Mouse (Mus musculus): Measurements from ENCODE around the gene Enpp1.
"Not testable (repeated sequence)": the region's sequence is repeated elsewhere in the genome, so short reads cannot be mapped to it uniquely, and the experiment has no call there.

The Enpp1 gene

DNA sequence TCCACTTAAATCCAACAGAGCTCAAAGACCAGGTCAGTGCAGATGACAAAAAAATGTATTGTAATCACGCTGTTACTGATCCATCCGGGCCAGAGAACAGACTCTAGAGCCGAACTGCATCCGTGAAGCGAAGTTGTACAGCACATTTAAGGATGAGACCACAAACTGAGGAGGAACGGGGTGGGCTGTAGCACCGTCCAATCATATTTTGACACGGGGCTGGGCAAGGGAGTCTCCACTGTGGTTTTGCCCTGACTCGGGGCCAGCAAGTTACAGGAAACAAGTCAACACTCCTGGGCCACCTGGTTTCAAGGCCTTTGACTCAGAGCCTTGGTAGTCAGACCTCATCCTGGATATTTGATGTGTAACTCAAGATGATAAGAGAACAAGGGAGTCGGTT is 76.1 kb downstream of the Enpp1 start:
- peak; percentile 59 for DNase-seq

DNA sequence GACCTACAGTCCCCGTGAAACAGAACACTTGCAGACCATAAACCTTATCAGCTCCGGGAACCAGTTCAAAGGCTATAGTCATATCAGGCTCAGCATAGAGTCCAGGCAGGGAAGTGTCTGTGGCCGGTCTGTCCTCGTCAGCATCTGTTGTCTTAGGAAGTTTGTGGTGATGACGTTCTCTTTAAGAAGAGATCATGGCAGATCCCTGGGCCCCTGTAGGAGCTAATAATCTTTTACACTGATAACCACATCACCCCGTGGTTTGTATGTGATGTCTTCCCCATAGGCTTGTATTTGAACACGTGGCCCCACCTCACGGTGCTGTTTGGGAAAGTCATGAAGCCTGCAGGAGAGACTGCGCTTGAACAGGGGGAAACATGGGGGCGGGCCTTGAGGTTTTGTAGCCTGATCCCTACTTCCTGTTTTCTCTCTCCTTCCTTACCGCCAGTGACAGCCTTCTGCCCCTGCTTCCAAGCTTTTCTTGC is 76.6 kb downstream of the Enpp1 start:
- DNase-seq = peak; percentile 68

DNA sequence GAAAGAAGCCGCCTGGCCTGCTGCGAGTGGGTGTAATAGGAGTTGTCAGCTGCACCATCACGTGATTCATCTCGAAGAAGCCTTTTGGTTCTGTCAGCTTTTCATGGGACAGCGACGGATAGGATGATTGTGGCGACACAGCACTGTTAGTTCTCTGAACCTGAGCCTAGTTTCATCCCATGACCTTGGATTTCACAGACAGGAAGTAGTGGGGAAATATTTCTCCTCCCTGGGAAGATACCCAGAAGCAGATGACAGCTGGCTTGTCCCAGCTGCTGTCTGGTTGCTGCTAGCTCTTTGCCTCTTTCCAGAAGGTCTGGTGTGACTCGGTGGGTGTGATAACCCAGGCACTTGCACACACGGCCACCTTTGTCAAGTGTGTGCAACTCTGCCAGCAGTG is 77.7 kb downstream of the Enpp1 start:
- no peak for DNase-seq

DNA sequence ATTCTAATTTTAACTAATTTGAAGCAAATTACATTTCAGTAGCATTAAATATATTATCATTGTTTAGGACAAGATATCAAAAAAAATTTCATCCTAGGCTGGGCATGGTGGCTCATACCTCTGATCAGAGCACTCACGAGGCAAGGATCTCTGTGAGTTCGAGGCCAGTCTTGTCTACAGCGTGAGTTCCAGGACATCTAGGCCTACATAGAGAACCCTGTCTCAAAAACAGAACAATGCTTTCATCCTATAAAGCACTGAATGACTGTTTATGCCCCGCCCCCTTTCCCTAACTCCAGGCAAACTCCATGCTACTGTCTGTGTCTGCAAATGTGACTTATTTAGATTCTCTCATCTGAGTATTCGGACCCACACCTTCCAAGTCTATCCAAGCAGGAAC is 80.8 kb downstream of the Enpp1 start:
- no peak for DNase-seq

DNA sequence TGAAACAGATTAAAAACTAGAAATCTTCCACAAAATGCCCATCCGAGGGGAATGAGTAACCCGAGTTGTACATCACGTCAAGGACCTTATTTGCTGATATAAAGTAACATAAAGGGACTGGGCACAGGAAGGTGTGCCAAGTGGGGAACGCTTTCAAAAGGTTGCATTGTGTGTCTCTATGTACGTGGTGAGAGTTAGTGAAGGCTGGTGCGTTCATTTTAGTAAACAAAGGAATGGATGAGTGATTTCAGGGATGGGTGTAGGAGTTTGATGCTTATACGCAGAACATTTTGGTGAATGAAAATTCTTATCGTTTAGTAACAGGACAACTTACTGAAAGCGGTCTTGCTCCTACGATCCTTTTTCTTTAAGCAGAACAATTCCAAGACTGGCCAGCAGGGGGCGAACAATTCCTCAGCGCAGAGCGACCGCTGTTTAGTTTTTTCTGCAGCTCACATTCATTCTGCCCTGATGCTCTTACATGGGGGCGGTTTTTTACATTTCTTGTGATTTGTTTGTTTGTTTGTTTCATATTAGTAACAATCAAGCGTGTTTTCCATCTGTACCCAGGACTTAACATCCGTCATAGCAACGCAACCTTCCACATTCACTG is 81.4 kb downstream of the Enpp1 start:
- peak; percentile 88 for DNase-seq

DNA sequence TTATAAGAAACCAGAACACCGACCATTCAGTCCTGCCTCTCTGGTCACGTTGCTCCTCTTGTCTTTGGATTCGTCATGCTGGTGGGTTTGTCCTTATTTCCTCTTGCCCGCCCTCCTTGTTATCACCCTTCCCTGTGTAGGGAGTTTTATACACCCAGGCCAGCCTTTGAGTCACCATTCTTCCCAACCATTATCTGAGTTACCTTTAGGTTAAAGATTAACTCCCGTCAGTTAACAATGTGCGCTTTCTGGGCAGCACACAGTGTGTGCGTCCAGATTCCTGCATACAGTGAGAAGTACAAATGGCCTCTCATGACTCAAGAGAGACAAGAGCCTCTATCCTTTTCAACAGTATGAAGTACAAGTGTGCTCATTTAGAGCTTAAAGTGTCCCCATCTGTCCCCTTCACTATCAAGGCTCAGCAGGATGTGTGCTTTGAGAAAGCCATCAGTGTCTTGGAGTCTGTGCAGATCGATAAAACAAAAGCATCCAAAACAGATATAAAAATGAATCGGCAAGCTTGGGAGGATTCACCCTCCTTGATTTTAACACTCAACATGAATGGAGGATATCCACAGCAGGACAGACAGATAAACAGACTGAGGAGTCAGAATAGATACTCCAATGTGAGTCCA is 82.8 kb downstream of the Enpp1 start:
- DNase-seq = no peak

DNA sequence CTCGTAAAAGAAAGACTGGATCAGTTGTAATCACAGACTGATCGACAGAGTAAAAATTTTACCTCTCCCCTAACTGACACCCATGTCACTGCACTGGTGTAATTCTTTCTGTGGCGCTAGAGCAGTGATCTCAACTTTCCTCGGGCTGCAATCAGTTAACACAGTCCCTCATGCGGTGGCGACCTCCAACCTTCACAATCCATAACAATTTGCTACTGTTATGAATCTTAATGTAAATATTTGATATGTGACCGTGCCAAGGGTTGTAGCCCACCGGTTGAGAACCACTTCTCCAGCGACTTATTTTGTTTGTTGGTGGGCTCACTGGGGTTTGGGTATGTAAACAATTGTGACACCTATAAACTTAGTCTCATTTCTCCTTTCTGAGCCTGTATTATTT is 83.5 kb downstream of the Enpp1 start:
- no peak for DNase-seq

DNA sequence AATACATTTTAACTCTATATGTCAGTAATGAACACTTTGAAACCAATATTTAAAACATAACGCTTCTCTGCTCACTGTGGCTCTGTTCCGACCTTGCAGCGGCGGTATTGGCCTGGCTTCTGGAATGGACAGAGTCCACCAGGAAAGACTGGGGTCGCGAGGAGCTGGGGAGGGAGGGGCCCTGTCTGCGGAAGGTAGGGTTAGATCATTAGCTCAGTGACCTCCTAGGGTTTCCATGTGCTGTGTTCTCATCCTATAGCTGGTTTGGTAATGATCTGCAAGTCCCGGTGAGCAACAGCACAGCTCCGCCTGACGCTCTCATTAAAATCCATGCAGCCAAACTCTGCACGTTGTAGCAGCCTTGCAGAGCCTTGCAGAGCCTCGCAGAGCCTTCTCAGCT is 84.7 kb downstream of the Enpp1 start:
- no peak for DNase-seq

DNA sequence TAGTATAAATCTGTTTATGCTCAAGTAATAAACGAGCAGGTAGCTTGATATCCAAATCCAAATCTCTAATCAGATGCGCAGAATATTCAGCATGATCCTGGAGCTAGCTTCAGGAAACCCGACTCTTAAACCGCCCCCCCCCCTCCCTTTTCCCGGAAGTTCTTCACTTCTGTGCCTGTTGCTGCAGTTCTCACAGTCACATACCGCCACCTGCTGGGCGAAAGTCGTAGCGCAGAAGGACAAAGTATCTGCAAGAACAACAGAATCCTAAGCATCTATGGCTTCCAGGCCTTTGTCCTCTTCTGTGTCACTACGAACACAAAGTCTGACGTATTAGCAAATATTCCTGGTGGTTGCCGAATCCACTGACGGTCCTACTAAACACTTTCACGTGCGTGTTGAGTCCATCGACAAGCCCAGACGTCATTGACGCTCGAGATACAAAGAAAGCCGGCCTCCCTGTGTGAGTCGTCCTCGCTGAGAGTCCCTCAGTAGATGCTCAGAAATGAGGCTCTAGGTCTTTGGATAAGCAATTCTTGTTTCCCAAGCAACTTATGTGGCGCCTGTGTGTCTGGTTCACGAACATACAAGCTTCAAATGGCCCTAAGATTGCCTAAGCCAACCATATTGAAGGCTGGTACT is 86.8 kb downstream of the Enpp1 start:
- DNase-seq = peak; percentile 95

DNA sequence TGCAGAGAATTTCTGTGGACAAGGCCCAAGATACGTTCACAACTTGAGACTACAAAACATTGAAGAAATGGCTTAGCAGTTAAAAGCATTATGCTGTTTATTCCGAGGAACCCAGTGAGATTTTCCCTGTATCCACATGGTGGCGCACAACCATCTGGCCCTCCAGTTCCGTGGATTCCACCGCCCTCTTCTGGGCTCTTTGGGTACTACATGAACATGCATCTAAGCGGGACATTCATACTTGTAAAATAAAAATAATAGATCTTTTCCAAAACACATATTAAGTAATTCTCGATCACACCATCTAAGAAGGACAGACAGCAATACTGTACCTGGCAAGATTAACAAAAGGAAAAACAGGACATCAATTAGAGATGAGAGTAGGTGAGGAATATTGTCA is 89.4 kb downstream of the Enpp1 start:
- DNase-seq = peak; percentile 92

DNA sequence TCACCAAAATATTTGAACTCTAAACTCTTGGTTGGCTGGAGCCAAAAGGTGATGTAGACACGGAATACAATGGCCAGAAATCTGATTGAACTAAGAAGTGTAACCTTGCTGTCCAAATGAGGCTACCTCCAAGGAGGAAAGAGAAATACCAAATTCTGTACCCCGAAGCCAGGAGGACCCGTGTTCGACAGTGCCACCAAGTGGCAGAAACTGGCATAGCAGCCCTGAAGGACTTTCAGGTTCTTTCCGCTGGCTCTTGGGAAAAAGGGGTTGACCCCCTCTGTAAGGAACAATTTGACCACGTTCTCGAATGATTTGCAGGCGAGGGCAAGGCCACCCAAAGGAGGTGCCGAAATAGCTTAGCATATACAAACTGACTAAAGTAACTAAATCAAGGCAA is 90.4 kb downstream of the Enpp1 start:
- peak; percentile 82 for DNase-seq

DNA sequence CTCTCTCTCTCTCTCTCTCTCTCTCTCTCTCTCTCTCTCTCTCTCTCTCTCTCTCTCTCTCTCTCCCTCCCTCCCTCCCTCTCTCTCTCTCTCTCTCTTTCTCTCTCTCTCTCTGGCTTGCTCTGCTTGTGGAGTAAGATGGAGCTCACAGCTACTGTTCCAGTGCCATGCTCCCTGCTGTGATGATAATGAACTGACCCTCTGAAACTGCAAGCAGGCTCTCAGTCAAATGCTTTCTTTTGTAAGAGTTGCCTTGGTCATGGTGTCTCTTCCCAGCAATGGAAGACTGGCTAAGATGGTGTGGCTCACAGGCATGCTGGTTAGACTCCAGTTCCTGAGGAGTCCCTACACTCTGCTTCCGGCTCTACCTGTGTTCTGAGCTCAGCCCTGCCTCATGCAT is 95.4 kb downstream of the Enpp1 start:
- DNase-seq = not testable (repeated sequence)

DNA sequence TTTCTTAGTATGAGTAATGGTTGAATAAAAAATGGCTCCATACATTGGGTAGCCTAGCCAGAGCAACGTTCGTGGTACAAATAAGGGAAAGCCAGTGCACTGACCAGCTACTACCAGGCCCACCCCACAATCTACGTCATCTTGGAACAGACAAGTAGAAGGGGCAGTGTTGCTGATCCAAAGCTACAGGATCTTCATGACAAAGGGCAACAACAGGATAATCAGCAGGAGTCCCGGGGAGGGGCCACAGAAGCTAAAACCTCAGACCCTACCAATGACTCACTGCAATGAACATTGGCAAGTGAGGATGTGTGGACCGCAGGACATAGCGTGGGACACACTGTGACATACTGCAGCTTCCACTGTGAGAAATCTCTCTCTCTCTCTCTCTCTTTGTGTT is 96.2 kb downstream of the Enpp1 start:
- DNase-seq = no peak

DNA sequence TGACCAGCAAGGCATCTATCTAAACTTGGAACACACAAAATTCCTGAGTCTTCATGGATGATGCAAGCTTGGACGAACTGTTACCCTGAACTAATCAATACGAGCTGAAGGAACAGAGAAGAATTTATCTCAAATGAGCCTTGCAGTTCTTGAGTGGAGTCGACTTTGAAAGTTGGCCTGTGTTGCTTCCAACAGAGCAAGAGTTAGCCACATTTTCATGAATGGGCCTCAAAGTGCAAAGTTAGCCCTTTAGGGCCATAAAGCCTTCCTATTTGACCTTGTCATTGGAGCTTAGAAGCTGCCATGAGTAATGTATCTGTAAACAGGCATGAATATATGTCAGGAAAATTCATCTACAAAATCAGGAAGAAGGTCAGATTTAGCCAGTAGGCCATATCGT is 97.2 kb downstream of the Enpp1 start:
- DNase-seq = no peak

DNA sequence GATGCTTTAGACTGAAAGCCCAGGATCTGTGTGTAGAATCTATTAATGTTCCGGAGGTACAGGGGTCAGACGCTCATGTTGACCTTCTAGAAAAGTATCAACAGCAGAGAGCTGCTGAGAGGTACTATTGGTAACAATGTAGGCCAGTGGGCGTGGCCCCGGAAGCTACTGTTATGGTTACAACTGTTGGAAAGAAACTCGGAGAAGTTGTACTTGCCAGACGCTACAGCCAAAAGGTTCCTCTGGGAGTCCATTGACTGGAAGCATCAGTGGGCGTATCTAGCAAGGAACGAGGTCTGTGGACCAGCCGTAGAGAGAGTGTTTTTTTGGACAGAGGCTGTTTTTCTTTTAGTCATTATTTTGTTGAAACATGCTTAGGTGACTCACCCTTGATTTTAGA is 102.2 kb downstream of the Enpp1 start:
- DNase-seq = no peak

DNA sequence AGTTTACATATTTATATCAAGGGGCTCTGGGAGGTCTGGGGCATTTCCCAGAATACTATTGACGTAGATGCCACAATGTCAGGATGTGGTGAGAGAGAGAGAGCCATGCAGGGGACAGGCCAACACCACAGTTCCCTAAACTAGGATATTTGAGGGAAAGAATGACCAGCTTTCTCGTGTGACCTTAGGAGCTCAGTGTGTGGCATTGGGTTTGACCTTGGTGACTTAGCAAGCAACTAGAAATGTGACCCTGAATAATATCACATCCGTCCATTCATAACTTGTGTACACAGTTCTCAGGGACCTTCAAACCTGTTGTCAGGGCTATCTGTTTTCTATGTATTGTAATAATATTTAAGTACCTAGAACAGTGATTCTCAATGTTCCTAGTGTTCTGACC is 102.8 kb downstream of the Enpp1 start:
- DNase-seq = no peak

DNA sequence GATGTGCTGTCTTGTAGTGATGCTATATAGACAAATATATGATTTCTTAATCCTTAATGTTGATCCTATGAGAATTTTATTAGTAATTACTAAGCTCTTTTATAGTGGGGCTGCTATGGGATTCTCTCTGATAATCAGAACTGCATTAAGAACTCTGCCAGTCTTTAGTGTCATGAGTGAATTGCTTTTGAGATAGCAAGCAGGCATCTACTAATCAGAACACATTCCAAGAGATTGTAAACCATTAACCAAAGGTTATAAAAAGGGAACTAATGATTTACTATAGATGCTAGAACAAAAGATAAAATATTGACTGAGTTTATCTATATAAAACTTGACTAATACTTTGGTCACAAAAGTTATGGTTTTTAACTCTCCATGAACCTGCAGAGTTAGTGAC is 108.2 kb downstream of the Enpp1 start:
- DNase-seq = no peak

DNA sequence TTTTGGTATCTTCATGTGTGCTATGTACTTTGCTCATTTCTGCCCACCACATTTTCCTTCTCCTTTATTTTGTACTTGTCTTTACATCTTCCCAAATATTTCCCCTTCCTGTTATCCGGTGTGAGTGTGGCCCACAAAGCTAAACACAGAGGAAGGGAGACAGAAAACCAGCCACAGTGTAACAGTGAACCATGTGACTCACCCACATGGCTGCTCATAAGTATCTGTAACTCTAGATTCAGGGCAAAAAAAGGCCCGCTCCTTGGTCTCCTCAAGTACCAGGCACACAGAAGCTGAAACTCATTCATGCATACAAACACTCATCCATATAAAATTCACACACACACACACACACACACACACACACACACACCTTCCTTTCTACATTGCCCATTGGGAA is 108.9 kb downstream of the Enpp1 start:
- no peak for DNase-seq

DNA sequence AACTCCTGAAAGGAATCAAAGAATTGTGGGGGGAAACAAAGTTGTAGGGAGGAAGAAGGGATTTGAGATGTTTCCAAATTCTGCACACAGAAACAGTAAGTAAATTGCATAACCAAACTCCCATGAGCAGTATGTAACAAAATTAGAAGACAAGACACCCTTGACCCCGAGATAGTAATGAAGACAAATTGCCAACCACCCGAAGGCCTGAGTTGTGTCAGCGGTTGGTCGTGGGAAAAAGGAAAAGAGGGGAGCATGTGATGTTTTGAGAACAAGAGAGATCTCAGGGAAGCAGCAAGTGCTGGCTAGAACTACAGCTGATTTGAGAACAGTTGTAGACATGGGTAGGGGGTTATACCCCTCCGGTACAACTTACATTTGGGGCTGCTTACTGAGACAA is 112.2 kb downstream of the Enpp1 start:
- DNase-seq = no peak

DNA sequence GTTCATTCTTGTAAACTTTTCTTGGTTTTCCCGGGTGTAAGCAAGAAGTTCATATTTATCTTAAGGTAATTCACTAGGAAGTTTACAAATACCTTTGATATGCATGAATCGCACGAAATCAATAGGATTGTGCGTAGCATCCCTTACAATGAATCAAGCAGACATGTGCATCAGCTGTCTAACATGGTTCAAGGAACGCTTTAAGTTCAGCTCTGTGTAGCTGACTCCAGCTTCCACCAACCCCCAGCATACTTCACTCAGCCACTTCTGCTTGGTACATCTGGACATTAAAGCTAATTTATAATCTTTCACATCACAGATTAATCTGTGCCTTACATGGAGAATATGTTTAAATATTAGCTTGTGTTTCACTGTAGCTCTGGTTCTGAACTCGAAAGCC is 113.3 kb downstream of the Enpp1 start:
- DNase-seq = no peak

DNA sequence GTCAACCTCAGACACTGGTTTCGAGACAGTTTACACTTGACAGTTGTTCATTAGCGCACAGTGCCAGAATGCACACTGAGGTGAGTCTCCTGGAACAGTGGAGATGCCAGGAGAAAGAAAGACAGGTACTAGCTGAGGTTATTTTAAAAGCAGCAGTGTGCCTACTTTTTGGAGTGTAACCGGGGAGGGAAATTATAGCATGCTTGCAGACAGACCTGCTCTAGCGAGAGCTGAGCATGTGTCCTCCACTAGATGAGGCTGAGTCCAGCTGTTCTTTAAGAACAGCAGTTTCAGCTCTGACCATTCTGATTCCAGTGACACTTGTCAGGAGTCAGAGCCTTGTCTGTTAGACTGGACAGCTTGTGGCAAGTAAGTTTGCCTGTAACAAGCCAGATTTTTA is 114.2 kb downstream of the Enpp1 start:
- DNase-seq = no peak

DNA sequence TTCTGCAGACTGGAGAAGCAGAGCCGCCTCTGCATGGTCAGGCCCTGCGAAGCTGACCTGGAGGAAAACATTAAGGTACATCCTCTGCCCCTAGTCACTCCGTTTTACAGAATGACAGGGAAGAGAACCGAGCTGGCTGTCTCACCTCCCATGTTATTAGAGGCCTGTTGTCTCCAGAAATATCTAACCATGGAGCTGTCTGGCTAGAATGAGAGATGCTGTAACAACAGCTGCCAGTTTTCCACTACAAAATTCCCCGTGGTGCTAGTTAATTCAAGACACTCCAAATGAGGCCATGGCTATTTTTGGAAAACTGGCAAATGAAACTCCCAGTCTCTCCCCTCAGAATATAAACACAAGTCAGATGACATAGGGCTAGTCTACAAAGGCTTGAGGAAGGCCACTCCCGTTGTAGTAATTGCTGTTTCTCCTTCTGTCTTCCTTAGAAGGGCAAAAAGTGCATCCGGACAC is 115.1 kb downstream of the Enpp1 start:
- DNase-seq = no peak

DNA sequence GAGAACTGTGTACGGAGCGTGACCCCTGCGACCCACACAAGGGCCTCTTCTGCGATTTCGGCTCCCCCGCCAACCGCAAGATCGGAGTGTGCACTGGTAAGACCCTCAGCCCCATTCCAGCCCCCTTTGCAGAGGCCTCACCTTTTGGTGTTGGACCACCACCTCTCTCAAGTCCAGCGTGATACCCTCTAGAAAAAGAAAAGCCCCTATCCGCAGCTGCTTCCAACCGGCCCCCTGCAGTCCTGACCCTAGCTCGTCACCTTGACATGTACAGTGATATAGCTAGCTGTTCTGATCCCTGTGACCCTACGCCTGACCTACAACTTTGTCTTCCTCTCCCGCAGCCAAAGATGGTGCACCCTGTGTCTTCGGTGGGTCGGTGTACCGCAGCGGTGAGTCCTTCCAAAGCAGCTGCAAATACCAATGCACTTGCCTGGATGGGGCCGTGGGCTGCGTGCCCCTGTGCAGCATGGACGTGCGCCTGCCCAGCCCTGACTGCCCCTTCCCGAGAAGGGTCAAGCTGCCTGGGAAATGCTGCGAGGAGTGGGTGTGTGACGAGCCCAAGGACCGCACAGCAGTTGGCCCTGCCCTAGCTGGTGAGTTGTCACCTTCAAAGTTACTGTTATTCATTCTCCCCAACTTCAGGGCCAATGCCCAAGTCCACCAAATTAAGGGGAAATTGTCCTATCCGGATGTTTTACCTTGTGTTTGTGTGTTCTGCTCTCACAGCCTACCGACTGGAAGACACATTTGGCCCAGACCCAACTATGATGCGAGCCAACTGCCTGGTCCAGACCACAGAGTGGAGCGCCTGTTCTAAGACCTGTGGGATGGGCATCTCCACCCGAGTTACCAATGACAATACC is 115.7 kb downstream of the Enpp1 start:
- no peak for DNase-seq
